36 mouse cellular contexts compared by ENCODE assay signal in genomic region chr11:108311912-108312311, GRCm38 (mm10). TPM values are rescaled to one million over a fixed set of nuclear protein-coding genes. Genes with fewer than 3 reads are reported as not detected.
DNase-seq lines count a peak whose midpoint lies in the region; TF ChIP-seq lines count a peak whose summit lies in the region.
"Had no signal": no experiment of that assay in that cellular context is flagged by ENCODE, and none has a peak within 500 bp of the region (broad histone marks: within the 10 kb centered on the region; RNA-seq: fewer than 3 reads in every experiment).

No protein-coding gene starts in this region.

- H3K27ac ChIP-seq in gastrocnemius, adult 2 months: peak overlapping the region; percentile 60
- H3K27ac ChIP-seq: heart, embryonic 15.5 days; hindbrain, embryonic 13.5 days; kidney, embryonic 15.5 days; limb, embryonic 10.5 days; limb, embryonic 15.5 days; liver, embryonic 13.5 days; midbrain, embryonic 12.5 days; neural tube, embryonic 13.5 days had no signal

- no peak for TF ChIP-seq CTCF in gastrocnemius, adult 2 months (IDR thresholded peaks at IDR 0.05)

- DNase-seq in gastrocnemius, adult 2 months: no peak
- DNase-seq in gastrocnemius, postnatal 36 days: no peak
- peak; percentile 37 for DNase-seq in thymus, postnatal 0 days (ENCODE audit: low spot score)
- DNase-seq in thymus, adult 18-20 months: no peak
- DNase-seq in induced T-regulatory cell, adult 2 months (ENCODE audit: low read depth): peak; percentile 37
- DNase-seq in heart, postnatal 25 days (ENCODE audit: low spot score): no peak
- no peak for DNase-seq in urinary bladder, postnatal 4 days (ENCODE audit: low spot score in 2 of 2)
- no peak for DNase-seq in left cerebral cortex, postnatal 25 days (ENCODE audit: low spot score in 2 of 2)
- DNase-seq: adrenal gland, postnatal 14 days; cerebellum, adult 11-12 months; cerebellum, adult 9-11 months; forebrain, postnatal 0 days; gastrocnemius, postnatal 10 days; heart, postnatal 4 days; kidney, adult 11 months; kidney, postnatal 36 days; layer of hippocampus, postnatal 36 days; liver, embryonic 13.5 days; lung, adult 18-20 months; lung, postnatal 4 days; right cerebral cortex, postnatal 14 days; thymus, postnatal 25 days had no signal

- H3K4me3 ChIP-seq in gastrocnemius, adult 2 months: no peak overlapping the region
- H3K4me3 ChIP-seq: erythroblast, embryonic 14.5 days; heart, embryonic 15.5 days; hindbrain, embryonic 13.5 days; kidney, embryonic 15.5 days; limb, embryonic 10.5 days; limb, embryonic 15.5 days; liver, embryonic 13.5 days; midbrain, embryonic 12.5 days; myocyte; neural tube, embryonic 13.5 days; stomach, embryonic 15.5 days had no signal

- intact Hi-C loops in gastrocnemius, adult 2 months (cut with DNase I): no loop called here
- intact Hi-C loops in gastrocnemius, postnatal 36 days (cut with DNase I): no loop called here
- intact Hi-C loops in heart, postnatal 25 days (cut with DNase I): no loop called here
- intact Hi-C loops in left cerebral cortex, postnatal 25 days (cut with DNase I): no loop called here

RNA-seq across cellular contexts. Expression of gene Apoh, which starts 31.2 kb away (rescaled TPM):
- total RNA-seq in gastrocnemius, adult 2 months (2021): under 1 TPM; 0.39 to 0.69 TPM
- total RNA-seq in gastrocnemius, postnatal 36 days (2021): 1 to 10 TPM in 1 of 2 experiments, under 1 TPM in 1; 0.99 to 1.0 TPM
- polyA plus RNA-seq in thymus, postnatal 0 days (2015; fragmentation: Nextera tagmentation; extraction: Ambion mirVana): 0.12 and 0.57 TPM in 2 replicates
- under 1 TPM; 0.28 to 0.42 TPM for total RNA-seq in heart, postnatal 25 days (2021)
- under 1 TPM; 0.46 to 0.64 TPM for total RNA-seq in left cerebral cortex, postnatal 25 days (2021)
- total RNA-seq: ES-E14; granulocyte monocyte progenitor cell, adult 5-6 weeks; midbrain, postnatal 0 days had no signal
- polyA plus RNA-seq: erythroblast, embryonic 14.5 days; forebrain, embryonic 11.5 days; limb, embryonic 10.5 days; midbrain, embryonic 12.5 days had no signal

RNA-seq across cellular contexts. Expression of gene Prkca, which starts 31.8 kb away (rescaled TPM):
- 10 to 100 TPM; 54.9 to 57.8 TPM for total RNA-seq in gastrocnemius, adult 2 months (2021)
- total RNA-seq in gastrocnemius, postnatal 36 days (2021): 10 to 100 TPM; 57.7 to 61.2 TPM
- polyA plus RNA-seq in thymus, postnatal 0 days (2015; fragmentation: Nextera tagmentation; extraction: Ambion mirVana): 11.2 and 11.4 TPM in 2 replicates
- total RNA-seq in heart, postnatal 25 days (2021): 10 to 100 TPM; 39.0 to 39.7 TPM
- total RNA-seq in left cerebral cortex, postnatal 25 days (2021): 100 to 1,000 TPM; 172 TPM

Comparison
In these comparisons a context has a peak if more than half of its experiments do, and no peak if none do; other contexts are left out.
1. DNase-seq: peak in thymus, postnatal 0 days (single experiment) and induced T-regulatory cell, adult 2 months (single experiment); none in gastrocnemius, adult 2 months (single experiment), gastrocnemius, postnatal 36 days (0 of 2), thymus, adult 18-20 months (0 of 2), heart, postnatal 25 days (single experiment), urinary bladder, postnatal 4 days (0 of 2) and left cerebral cortex, postnatal 25 days (0 of 2).